Mouse (Mus musculus) liver, embryonic 14.5 days (tissue): ENCODE measurements around the gene Mars.
A peak's percentile ranks its signal among the peaks of the same experiment; 100 is the strongest.

ENCODE experiments used
- CTCF ChIP-seq: IDR thresholded peaks from 2 replicates; pipeline ENCODE4 v1.5.1; 2016; ENCODE audit warnings: antibody characterized with exemption, low read depth, control low read depth
- EP300 ChIP-seq: IDR thresholded peaks from 2 replicates; pipeline ENCODE4 v1.6.1; 2016; ENCODE audit warnings: antibody characterized with exemption, low read depth

DNA sequence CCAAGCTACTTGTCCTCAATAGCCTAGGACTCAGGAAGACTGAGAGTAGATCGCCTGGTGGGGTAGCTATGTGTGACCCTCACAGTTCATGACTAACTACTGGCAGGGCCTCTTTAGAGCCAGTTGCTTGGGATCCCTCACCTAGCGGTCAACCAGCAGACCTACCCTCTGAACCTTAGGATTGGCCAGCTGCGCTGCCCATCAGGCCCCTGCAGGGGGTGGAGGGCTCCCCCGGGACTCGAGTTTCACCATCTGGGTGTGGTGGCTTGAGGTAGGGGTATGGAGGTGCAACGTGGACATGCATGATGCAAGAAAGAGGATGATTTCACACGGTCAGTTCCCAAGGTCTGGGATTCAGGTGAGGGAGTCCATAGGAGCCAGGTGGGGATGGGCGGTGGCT, 40.1 kb upstream of the Mars start:
- TF ChIP-seq EP300 (no peak), CTCF (0 out of 2 replicates have a peak, but pooled peaks have one; percentile 10)
